Mouse (Mus musculus): ENCODE results near the gene Plekha6. TPM values are rescaled to one million over a fixed set of nuclear protein-coding genes. Genes with fewer than 3 reads are reported as not detected.

Gene Plekha6
- polyA plus RNA-seq, 1 experiment = 97.1 TPM

DNA sequence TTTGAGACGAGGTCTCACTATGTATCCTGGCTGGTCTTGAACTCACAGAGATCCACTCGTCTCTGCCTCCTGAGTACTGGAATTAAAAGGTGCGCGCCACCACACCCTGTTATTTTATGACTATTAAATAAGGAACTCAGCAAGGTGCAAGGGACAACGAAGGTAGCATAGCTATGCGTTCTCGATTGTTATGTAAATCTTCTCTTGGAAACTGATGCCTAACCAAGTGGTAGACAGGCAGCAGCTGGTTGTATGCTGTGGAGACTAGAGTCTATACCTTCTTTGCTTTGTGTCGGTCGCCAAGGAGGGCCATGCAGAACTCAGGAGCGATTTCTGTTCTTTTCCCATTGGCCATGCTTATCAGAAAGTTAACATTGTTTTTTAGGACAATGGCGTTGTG is 45.0 kb downstream of the Plekha6 start:
- Histone ChIP-seq H3K36me3 (ENCODE audit: control insufficient read depth, insufficient read depth, low read length) (no peaks in the 10 kb centered on the region), H3K4me1 (ENCODE audit: control insufficient read depth, insufficient read depth, low read length) (peaks cover 20% of the 10 kb centered on the region), H3K4me3 (ENCODE audit: control insufficient read depth, low read depth, low read length) (no peak overlapping the region), H3K27me3 (ENCODE audit: control insufficient read depth, insufficient read depth, low read length) (no peaks in the 10 kb centered on the region), H3K27ac (ENCODE audit: control insufficient read depth, insufficient read depth, low read depth, low read length) (peak overlapping the region; percentile 57)
- TF ChIP-seq CTCF (IDR thresholded peaks at IDR 0.05; ENCODE audit: control insufficient read depth, insufficient read depth, insufficient replicate concordance, low read depth, low read length) (no peak), POLR2A (IDR thresholded peaks at IDR 0.05; ENCODE audit: control insufficient read depth, low read depth, low read length) (no peak)

DNA sequence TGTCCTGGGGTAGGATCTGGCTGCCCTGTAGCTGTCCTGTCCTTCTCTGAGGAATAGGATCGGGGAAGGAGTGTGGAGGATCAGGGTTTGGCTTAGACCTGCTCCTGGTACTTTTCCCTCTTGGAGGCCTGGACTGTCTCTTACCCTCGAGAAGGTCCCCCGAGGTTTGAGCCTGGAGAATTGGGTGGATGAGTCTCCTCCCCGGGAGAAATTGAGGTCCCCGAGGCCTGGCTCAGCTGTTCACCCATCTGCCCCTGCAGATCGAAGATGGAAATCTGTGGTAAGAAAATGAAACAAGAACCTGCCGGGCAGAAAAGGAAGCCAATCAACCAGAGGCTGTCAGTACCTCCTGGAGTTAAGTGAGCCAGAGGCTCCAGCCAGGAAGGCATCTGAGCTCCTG is 45.5 kb downstream of the Plekha6 start:
- Histone ChIP-seq H3K27me3 (ENCODE audit: control insufficient read depth, insufficient read depth, low read length) (no peaks in the 10 kb centered on the region), H3K4me1 (ENCODE audit: control insufficient read depth, insufficient read depth, low read length) (peaks cover 20% of the 10 kb centered on the region), H3K4me3 (ENCODE audit: control insufficient read depth, low read depth, low read length) (no peak overlapping the region), H3K27ac (ENCODE audit: control insufficient read depth, insufficient read depth, low read depth, low read length) (peak overlapping the region; percentile 57), H3K36me3 (ENCODE audit: control insufficient read depth, insufficient read depth, low read length) (no peaks in the 10 kb centered on the region)
- TF ChIP-seq POLR2A (IDR thresholded peaks at IDR 0.05; ENCODE audit: control insufficient read depth, low read depth, low read length) (no peak), CTCF (IDR thresholded peaks at IDR 0.05; ENCODE audit: control insufficient read depth, insufficient read depth, insufficient replicate concordance, low read depth, low read length) (no peak)

DNA sequence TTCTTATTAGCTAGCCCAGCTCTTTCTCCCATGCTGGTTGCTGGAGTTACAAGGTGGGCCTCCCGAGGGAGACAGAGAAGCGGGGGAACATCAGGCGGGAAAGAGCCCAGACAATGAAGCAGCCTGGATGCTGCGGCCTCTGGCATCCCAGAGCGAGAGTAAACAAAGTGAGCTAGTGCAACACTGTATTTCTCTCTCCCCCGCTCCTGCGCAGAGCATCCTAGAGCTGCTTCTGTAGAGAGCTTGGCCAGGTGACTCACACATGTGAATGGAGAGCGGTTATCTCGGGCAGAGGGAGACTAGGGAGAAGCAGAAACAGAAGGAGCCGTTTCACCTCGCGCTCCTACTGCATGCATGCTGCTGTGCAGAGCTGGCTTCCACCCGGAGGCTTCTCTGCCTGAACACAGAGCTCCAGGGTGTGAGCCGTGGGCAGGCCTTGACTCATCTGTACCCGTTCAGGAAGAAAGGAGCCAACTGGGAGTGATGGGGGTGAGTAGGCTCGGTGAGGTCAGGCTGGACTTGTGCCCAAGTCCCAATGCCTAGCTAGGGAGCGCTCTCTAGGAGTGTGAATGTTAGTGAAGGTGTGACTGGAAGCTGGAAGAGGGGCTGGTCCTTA is 46.0 kb downstream of the Plekha6 start:
- H3K4me1 ChIP-seq (ENCODE audit: control insufficient read depth, insufficient read depth, low read length) = peaks cover 20% of the 10 kb centered on the region
- TF ChIP-seq POLR2A (IDR thresholded peaks at IDR 0.05; ENCODE audit: control insufficient read depth, low read depth, low read length) (no peak; the same call in 1 of the 2 replicates), CTCF (IDR thresholded peaks at IDR 0.05; ENCODE audit: control insufficient read depth, insufficient read depth, insufficient replicate concordance, low read depth, low read length) (no peak)
- H3K27ac ChIP-seq (ENCODE audit: control insufficient read depth, insufficient read depth, low read depth, low read length) = peak overlapping the region; percentile 57

DNA sequence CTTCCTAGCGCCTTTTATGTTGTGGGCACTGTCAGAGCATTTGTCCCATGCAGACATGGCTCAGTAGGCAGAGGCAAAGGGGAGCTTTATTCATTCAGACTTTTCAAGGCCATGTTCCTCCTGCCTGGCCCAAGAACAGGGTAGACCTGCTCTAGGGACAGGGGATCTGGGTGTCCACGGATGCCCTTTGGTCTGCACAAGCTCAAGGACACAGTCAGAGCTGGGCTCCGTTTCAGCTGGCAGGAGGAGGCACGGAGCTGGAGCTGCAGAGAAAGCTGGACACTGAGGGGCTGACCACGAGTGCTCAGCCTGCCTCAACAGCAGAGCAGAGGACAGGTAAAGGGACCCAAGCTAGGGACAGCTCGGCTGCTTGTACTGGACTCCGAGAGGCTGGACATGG is 46.8 kb downstream of the Plekha6 start:
- Histone ChIP-seq H3K4me3 (ENCODE audit: control insufficient read depth, low read depth, low read length) (no peak overlapping the region), H3K36me3 (ENCODE audit: control insufficient read depth, insufficient read depth, low read length) (no peaks in the 10 kb centered on the region), H3K27me3 (ENCODE audit: control insufficient read depth, insufficient read depth, low read length) (no peaks in the 10 kb centered on the region), H3K27ac (ENCODE audit: control insufficient read depth, insufficient read depth, low read depth, low read length) (peak overlapping the region; percentile 55; the same call in 1 of the 2 replicates), H3K4me1 (ENCODE audit: control insufficient read depth, insufficient read depth, low read length) (peaks cover 20% of the 10 kb centered on the region)
- no peak for TF ChIP-seq POLR2A (IDR thresholded peaks at IDR 0.05; ENCODE audit: control insufficient read depth, low read depth, low read length)
- no peak for TF ChIP-seq CTCF (IDR thresholded peaks at IDR 0.05; ENCODE audit: control insufficient read depth, insufficient read depth, insufficient replicate concordance, low read depth, low read length)

More for the DNA sequence above, 46.0 kb downstream of the Plekha6 start:
- Histone ChIP-seq H3K27me3 (ENCODE audit: control insufficient read depth, insufficient read depth, low read length) (no peaks in the 10 kb centered on the region), H3K4me3 (ENCODE audit: control insufficient read depth, low read depth, low read length) (no peak overlapping the region), H3K36me3 (ENCODE audit: control insufficient read depth, insufficient read depth, low read length) (no peaks in the 10 kb centered on the region)

DNA sequence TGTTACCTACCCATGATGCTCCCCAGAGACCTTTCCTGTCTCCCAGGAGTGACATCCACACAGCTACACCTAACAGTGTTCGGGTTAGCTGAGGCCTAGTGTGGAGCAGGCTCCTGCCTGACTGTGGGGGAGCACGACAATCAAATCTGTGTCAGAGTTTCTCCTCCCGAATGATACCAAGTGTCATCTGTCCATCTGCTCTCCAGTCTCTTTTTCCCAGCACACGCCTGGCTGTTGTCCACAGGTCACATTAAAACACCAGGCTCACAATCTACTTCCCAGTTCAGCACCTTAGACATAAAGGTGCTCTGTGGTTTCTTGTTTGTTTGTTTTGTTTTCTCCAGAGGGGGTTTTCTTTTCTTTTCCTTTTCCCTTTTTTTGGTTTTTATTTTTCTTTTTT is 48.3 kb downstream of the Plekha6 start:
- no peak for TF ChIP-seq POLR2A (IDR thresholded peaks at IDR 0.05; ENCODE audit: control insufficient read depth, low read depth, low read length)
- TF ChIP-seq CTCF (IDR thresholded peaks at IDR 0.05; ENCODE audit: control insufficient read depth, insufficient read depth, insufficient replicate concordance, low read depth, low read length) = no peak
- Histone ChIP-seq H3K27ac (ENCODE audit: control insufficient read depth, insufficient read depth, low read depth, low read length) (no peak overlapping the region), H3K4me1 (ENCODE audit: control insufficient read depth, insufficient read depth, low read length) (peaks cover 20% of the 10 kb centered on the region)

DNA sequence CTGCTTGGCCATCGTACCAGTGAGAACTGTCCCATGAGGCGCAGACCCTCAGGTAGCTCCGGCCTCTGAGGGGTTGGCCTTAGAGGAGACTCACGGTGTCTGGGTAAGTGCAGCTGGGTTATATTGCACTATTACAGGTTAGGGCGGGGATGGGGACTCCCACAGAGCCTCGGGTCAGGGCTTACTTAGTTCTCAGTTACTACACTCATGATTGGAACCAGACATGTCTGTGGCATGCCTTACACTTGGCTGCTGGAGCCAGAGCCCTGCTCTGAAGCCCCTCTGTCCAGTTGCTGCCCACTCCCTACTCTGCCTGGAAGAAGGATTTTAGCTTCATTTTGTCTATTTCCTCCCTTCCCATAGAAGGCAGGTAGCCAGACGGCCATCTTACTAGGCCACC is 49.1 kb downstream of the Plekha6 start:
- Histone ChIP-seq H3K4me3 (ENCODE audit: control insufficient read depth, low read depth, low read length) (no peak overlapping the region), H3K36me3 (ENCODE audit: control insufficient read depth, insufficient read depth, low read length) (no peaks in the 10 kb centered on the region), H3K4me1 (ENCODE audit: control insufficient read depth, insufficient read depth, low read length) (peaks cover 20% of the 10 kb centered on the region), H3K27me3 (ENCODE audit: control insufficient read depth, insufficient read depth, low read length) (no peaks in the 10 kb centered on the region), H3K27ac (ENCODE audit: control insufficient read depth, insufficient read depth, low read depth, low read length) (no peak overlapping the region)
- TF ChIP-seq POLR2A (IDR thresholded peaks at IDR 0.05; ENCODE audit: control insufficient read depth, low read depth, low read length) (no peak), CTCF (IDR thresholded peaks at IDR 0.05; ENCODE audit: control insufficient read depth, insufficient read depth, insufficient replicate concordance, low read depth, low read length) (no peak)

More for the DNA sequence above, 48.3 kb downstream of the Plekha6 start:
- Histone ChIP-seq H3K36me3 (ENCODE audit: control insufficient read depth, insufficient read depth, low read length) (no peaks in the 10 kb centered on the region), H3K27me3 (ENCODE audit: control insufficient read depth, insufficient read depth, low read length) (no peaks in the 10 kb centered on the region), H3K4me3 (ENCODE audit: control insufficient read depth, low read depth, low read length) (no peak overlapping the region)

DNA sequence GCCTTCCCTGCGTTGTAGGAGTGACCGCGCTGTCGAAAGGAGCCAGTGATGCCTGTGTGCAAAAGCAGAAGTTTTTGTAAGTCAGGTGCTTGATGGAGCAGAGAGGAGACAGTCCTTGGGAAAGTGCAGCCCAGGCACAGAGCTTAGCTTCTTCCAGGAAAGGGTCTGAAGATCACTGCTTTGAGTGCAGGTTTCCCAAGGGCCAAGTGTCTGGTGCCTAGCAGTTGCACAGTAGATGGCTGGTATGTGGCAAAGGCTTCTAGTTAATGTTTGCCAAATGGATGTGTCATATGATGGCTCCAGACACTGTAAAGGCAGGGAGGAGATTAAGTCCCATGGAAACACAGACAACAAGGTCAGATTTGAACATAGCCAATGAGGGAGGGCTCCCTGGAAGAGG is 49.9 kb downstream of the Plekha6 start:
- Histone ChIP-seq H3K36me3 (ENCODE audit: control insufficient read depth, insufficient read depth, low read length) (no peaks in the 10 kb centered on the region), H3K27ac (ENCODE audit: control insufficient read depth, insufficient read depth, low read depth, low read length) (no peak overlapping the region), H3K4me3 (ENCODE audit: control insufficient read depth, low read depth, low read length) (no peak overlapping the region), H3K27me3 (ENCODE audit: control insufficient read depth, insufficient read depth, low read length) (no peaks in the 10 kb centered on the region), H3K4me1 (ENCODE audit: control insufficient read depth, insufficient read depth, low read length) (peaks cover 20% of the 10 kb centered on the region)
- no peak for TF ChIP-seq CTCF (IDR thresholded peaks at IDR 0.05; ENCODE audit: control insufficient read depth, insufficient read depth, insufficient replicate concordance, low read depth, low read length)

Measured in testis, adult 2 months (tissue).